Mouse (Mus musculus) urinary bladder, postnatal 10 days (tissue): ENCODE data around the gene Mmp2.

ENCODE experiments used
- DNase-seq: peaks from one replicate; pipeline ENCODE4 v3.0.0; 2022; ENCODE audit warnings: low spot score

The Mmp2 gene

GRCm38 (mm10) chr8:92896056-92896455, 69.0 kb downstream of the Mmp2 start:
- DNase-seq: no peak

- DNase-seq: no peak
These were observed 69.5 kb downstream of the Mmp2 start for GRCm38 (mm10) chr8:92896611-92897010.

GRCm38 (mm10) chr8:92897794-92898193, 70.7 kb downstream of the Mmp2 start:
- no peak for DNase-seq

GRCm38 (mm10) chr8:92899590-92899989, 72.5 kb downstream of the Mmp2 start:
- no peak for DNase-seq

- DNase-seq: no peak
These were observed 74.0 kb downstream of the Mmp2 start, which contains the start of gene Capns2 for GRCm38 (mm10) chr8:92901107-92901506. Capns2 (plus strand) TSS chr8:92901407.

GRCm38 (mm10) chr8:92902981-92903380, 75.9 kb downstream of the Mmp2 start:
- DNase-seq: no peak
